Mouse (Mus musculus) megakaryocyte progenitor cell, adult 5-6 weeks (primary cell): ENCODE data around the gene Cldn19. TPM values are rescaled to one million over a fixed set of nuclear protein-coding genes. Genes with fewer than 3 reads are reported as not detected.

Experiments used
- ATAC-seq: replicated peaks from 2 replicates; pipeline ENCODE4 v1.8.0; 2016; ENCODE audit warnings: mild to moderate bottlenecking, moderate TSS enrichment, inconsistent platforms; ENCODE audit not compliant: poor library complexity
- total RNA-seq, 2 experiments: library from RNA; stranded (forward) in 1 of 2; stranded (reverse) in 1 of 2; fragments of 157-497, 149-512 nt in 1 of 2; fragments of 200-1000 nt in 1 of 2; gene quantifications; 2 replicates each; pipeline versions ENCODE4 v1.2.3 to v1.2.4; 2015 to 2017

The Cldn19 gene
- total RNA-seq (2015) (not detected in 2 replicates), total RNA-seq (2017) (not detected in 2 replicates)

DNA sequence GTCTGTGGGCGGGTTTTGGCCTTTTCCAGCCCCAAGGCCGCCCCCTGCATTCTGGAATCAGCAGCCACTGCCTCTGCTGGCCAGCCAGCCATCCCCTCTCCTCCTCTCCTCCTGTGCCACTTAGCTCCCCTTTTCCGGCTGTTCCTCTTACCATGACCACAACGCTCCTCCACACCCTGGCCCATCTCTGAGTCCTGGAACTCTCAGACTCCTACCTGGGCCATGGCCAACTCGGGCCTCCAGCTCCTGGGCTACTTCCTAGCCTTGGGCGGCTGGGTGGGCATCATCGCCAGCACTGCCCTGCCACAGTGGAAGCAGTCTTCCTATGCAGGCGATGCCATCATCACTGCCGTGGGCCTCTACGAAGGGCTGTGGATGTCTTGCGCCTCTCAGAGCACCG lies at the start of gene Cldn19:
TSS of gene Cldn19 (plus strand) at position 64 of the 400 bp plus-strand sequence.
- ATAC-seq, result no peak

DNA sequence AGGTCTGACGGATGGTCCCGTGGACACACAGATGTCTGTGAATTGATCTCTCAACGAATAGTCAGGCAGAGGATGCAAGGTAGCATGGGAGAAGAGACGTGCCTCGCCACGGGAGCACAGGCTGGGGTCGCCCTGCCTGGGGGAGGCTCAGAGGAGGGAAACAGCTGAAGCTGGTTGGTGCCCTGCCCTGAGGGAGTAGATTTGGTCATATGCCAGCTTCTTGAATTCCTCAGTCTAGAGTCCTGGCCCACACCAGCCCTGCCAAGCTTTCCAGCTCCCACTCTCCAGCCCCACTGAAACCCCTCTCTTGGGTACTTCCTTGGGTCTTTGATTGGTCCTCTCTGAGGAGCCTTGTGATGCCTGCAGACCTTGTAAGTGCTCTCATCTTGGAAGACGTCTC lies 38.5 kb upstream of the Cldn19 start:
- ATAC-seq, result no peak

DNA sequence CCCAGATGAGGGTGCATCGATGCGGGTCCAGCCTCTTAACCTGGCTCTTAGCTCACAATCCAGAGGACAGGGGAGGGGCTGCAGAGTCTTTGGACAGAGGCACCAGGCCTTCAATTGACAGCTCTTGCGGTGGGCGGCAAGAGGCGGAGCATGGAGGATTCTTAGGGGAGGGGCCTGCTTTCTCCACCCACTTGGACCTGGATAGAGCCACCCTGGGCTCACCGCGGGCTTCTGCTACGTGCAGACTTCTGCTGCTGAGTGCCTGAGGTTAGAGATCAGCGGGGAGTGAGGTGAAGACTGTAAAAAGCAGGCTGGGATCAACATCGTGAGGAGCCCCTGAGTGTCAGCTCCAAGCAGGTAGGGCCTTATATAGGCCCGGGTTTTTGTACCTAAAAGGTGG lies 37.0 kb upstream of the Cldn19 start, which contains the start of gene Tmem269:
TSS of gene Tmem269 (minus strand) at position 49 of the 400 bp plus-strand sequence.
- peak; percentile 54 for ATAC-seq

DNA sequence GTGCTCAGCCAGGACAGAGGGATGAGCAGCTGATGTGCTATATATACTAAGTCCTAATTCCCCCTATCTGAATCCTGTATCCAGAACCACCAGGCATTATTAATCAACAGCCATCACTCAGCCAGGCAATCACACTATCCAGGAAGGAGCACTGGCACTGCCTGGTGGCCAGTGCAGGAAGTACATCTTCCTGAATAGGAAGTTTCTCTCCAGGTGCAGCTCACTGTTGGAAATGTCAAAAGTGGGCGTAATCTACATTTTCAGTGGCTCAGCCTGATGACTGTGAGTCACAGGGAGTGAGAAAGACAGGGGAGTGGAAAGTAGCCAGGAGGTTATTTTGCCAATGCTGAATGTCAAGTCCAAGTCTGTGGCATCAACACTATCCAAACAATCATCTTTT lies 31.5 kb upstream of the Cldn19 start:
- ATAC-seq, result peak; percentile 90

DNA sequence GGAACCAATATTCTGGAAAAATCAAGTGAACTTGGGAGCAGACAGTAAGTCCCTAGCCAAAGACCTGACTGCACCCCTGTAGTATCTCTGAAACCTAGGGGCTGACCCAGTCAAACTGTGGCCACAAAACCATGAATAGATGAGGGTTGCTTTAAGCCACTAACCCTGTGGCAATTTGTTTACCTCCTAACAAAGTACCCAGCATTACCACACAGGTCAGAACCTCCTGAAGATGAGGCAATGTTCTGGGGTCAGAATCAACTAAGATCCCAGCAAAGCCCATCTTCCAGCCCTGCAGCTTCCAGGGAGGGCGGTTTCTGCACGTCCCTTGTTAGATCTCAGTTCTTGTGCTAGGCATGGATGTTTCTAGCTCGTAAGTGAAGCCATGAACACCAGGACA lies 30.7 kb upstream of the Cldn19 start:
- ATAC-seq, result no peak

DNA sequence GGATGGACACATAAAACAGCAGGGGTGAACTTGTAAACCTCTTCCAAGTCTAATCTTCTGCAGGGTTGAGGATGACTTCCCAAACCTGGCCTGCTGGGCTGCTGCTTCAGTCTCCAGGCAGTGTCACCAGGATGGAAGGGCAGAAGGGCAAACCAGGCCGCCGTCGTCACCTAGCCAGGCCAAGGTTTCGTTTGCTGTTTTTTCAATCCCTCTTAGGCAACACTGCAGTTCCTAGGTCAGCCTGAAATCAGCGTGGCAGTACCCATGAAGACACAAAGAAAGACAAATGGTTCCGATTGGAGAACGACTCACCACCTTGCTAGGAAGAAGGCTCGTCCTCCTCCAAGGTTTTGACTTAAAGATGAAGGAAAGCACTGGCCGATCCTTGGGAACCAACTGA lies 29.5 kb upstream of the Cldn19 start:
- ATAC-seq, result no peak

DNA sequence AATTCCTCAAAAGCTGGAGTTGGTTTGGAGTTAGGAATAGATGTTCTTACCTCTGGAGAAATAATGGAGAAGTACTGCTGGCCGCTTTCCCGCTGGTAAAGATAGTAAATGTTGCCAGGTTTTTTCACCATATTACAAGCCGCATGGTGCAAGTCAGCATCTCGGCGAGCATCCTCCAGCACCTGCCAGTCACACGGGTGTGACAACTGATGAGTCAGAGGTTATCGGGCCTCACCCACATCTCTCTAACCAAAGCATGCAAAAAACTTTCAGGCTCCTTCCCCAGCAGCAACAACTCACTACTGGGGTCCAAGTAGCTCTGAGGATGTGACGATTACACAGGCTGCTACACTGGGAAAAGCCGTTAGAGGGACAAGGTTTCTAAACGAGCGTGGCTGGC lies 28.5 kb upstream of the Cldn19 start:
- ATAC-seq, result no peak

DNA sequence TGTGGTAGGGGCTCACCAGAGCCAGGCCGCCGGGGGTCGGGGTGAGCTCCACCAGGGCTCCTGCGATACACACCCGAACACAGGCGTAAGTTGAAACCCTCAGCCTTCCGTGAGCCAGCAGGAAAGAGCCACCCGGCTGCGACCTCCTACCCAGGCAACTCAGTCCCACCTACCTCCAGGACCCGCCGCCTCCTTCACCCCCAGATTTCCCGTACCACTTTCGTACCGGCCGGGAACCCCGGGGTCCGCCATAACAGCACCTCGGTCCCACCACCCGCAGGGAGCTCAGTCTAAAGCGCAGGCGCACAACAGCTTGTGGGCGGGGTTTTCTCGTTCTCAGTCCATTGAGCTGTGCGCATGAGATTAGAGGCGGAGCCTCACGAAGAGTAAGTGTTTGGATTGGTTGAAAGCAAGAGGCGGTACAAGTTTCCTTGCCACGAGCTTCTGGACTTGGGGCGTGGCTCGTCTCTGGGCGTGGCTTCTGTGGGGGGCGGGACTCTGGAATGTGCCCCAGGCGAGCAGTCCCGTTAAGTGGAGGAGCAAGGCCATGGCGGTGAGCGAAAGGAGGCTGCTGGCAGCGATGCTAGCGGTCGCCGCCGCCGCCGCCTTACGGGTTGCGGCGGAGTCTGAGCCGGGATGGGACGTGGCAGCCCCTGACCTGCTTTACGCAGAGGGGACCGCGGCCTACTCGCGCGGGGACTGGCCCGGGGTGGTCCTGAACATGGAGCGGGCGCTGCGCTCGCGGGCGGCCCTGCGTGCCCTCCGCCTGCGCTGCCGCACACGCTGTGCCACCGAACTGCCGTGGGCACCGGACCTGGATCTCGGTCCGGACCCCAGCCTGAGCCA lies 22.6 kb upstream of the Cldn19 start, which contains the start of the genes AU022252 and P3h1:
TSS of gene AU022252 (minus strand) at position 303 of the 846 bp plus-strand sequence.
TSS of gene P3h1 (plus strand) at position 506 of the 846 bp plus-strand sequence.
- ATAC-seq, result peak; percentile 97

DNA sequence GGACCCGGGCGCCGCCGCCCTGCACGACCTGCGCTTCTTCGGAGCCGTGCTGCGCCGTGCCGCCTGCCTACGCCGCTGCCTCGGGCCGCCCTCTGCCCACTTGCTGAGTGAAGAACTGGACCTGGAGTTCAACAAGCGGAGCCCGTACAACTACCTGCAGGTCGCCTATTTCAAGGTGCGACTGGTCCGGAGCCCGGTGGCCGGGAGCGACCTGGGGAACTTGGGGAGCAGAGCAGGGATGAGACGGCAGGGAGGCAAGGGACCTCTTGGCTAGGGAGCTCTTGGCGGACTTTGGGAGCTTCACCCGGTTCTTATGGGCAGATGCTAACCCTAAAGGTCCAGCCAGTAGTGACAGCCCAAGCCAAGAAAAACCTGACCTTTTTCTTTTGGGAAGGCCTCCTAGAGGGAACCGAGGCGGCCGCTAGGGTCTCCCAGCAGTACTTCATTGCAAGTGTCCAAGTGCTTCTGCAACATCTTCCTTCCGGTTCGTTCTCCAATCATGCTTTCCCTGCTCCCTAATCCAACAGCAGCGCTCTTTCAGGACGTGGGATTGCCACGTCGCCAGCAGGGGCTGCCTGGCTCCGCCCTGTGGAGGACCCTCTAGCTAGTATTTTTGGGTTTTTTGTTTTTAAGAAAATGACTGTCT lies 21.8 kb upstream of the Cldn19 start:
- peak; percentile 7 for ATAC-seq

DNA sequence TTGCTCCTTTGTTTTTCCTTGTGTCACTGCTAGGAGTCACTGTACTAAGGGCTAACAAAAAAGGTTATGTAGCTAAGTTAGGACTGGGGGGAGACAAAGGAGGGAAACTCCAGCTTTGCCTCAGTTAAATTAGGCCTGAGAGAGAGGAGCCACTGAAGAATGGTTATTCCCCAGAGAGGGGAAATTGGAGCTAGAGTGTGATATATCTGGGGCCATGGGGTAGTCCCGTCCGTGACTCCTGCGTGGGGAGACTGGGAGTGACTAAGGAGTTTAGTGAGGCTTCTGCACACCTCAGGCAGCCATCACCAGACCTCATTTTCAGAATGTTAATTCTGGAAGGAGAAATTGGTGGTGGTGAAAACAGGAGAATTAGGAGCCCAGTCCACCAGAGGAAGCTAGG lies 20.9 kb upstream of the Cldn19 start:
- no peak for ATAC-seq

DNA sequence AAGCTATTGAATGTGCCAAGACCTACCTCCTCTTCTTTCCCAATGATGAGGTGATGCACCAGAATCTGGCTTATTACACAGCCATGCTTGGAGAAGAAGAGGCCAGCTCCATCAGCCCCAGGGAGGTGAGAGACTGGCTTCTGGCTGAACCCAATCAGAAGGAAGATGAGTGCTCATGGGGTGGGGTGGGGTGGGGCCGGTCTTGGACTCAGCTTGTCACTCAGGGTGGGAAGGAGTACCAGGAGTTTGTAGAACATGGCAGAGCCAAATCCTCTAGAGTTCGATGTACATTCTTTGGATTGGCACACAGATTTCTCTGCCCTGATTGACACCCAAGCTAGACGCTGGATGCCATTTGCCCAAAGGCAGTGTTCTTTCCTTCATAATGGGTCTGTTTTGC lies 16.6 kb upstream of the Cldn19 start:
- no peak for ATAC-seq

DNA sequence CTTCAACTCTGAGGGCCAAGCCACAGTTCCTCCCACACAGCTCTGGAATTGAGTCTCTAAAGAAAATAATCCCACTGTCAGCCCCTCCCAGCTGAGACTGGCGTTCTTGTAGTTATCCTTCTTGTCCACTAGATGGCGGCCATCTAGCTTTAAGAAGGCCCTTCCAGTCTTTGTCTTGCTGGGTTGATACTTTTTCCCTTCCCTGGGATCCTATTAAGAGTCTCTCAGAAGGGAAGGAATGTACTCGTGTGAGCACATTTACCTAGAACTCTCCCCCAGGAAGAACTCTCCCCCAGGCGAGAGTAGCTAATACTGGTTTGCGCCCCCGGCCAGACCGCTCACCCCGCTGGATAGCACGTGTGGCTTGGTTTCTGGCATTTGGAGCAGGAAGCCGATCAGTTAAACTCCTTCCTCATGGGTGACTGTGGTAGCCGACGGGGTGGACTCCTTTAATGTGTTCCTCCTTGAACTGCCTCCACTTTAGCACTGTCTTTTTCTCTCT lies 16.0 kb upstream of the Cldn19 start:
- peak; percentile 88 for ATAC-seq

DNA sequence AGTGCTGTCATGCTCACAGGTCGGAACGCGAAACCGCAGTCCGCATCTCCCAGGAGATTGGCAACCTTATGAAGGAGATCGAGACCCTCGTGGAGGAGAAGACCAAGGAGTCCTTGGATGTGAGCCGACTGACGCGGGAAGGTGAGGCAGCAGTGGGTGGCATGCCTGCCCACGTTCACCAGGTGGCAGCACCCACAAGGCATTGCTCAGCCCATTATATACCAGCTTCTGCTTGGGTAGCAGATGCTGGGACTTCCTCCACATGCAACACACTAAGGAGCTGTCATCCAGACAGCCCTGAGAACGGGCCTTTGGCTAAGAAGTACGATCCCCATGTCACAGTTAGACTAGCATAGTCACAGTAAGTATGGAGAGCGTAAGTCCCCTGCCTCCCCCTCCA lies 13.6 kb upstream of the Cldn19 start:
- peak; percentile 48 for ATAC-seq

DNA sequence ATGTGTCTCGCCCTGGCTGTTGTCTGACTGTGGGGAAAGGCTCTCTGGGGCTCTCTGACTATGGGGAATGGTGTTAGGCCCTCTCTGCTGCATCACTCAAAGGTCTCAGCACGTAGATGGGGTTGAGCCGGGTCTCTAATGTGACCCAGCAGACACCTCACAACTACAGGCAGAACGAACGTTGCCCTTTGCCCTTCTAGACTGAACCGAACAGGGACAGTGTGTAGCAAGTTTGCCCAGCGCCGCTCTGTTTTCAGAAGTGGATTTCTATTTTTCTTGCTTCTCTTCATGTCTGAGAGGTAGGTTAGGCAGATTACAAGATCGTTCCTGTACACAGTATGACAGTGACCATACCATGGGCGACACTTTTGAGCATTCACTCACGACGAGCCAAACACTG lies 12.6 kb upstream of the Cldn19 start:
- no peak for ATAC-seq

DNA sequence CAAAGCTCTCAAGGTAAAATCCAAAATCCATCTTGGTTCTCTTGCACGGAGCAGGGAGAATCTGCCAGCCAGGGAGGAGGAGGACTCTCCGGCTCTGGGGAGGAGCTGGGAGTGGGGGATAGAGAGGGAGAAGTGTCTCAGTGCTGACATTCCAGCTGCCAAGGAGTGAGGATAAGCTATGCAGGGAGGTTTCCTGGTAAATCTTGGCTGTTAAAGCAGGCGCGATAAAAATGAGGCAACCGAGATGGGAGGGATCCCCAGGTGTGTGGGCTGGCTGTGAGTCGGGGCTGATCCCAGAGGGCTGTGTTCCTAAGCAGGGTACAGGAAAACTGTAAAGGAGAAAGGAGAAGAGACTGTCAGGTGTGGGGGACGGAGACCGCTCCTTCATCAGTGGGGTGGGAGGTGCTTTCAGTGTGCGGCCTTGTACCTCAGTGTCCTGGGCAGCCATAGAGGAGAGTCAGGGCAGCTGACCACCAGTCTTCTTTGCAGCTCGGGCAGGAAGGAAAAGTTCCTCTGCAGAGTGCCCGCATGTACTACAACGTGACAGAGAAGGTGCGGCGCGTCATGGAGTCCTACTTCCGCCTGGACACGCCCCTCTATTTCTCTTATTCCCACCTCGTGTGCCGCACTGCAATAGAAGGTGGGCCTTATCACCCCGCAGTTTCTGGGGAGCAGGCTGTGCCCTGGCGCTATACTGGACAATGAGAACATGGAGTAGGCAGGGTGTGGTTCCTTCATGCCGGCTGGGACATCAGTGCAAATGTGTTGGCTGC lies 10.6 kb upstream of the Cldn19 start:
- no peak for ATAC-seq

DNA sequence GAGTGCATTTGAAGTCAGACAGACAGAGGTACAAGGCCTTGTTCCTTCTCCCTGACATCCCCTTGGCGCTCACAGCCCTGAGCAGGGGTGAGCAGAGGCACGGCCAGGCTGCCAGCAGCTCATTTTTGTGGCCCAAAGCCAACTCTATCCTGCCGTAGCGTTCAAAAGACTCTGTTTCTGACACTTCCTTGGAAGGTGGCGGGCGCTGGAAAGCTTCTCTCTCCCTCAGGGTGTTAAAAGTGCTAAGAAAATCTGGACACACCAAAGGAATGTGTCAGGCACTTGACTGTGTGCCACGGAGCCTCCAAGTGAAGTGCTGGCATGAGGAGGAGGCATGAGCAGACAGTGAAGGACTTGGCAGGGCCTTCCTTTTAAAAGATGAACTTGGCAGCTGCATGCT lies 9.7 kb upstream of the Cldn19 start:
- ATAC-seq, result no peak

DNA sequence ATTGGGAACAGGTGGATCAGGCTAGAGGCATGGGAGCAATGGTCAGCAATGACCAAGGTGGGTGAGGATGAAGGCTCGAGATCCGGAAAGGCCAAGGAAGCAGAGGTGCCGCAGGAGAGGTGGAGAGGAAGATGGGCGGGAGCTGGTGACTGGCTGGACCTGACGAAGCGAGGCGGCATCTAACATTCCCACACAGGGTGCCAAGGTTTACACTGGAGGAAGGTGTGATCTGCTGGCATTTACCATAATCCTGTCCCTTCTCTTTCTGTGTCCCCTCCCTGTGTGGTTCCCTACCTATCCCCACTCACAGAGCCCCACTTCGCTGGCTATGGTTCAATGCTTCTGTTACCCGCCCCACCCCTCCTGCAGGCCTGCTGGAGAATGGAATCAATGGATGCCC lies 9.3 kb upstream of the Cldn19 start:
- ATAC-seq, result no peak

DNA sequence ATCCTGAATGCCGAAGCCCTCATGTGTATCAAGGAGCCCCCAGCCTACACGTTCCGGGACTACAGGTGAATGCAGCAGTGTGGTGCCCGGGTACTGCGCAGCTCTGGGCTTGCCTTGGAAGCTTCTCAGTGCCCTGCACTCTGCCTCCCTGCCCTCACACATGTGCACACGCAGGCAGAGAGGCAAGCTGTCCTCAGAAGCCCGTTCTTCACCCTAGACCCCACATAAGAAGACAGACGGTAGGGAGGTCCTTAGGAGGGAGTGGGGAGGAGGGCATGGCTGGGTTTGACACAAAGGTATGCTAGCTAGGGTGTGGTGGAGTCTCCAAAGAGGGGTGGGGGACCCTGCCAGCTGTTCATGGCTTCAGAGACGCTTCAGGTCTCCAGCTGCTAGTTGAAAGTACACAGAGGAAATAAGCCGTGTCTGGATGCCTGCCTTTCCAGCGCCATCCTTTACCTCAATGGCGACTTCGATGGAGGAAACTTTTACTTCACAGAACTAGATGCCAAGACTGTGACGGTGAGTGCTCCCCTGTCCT lies 8.5 kb upstream of the Cldn19 start:
- no peak for ATAC-seq

DNA sequence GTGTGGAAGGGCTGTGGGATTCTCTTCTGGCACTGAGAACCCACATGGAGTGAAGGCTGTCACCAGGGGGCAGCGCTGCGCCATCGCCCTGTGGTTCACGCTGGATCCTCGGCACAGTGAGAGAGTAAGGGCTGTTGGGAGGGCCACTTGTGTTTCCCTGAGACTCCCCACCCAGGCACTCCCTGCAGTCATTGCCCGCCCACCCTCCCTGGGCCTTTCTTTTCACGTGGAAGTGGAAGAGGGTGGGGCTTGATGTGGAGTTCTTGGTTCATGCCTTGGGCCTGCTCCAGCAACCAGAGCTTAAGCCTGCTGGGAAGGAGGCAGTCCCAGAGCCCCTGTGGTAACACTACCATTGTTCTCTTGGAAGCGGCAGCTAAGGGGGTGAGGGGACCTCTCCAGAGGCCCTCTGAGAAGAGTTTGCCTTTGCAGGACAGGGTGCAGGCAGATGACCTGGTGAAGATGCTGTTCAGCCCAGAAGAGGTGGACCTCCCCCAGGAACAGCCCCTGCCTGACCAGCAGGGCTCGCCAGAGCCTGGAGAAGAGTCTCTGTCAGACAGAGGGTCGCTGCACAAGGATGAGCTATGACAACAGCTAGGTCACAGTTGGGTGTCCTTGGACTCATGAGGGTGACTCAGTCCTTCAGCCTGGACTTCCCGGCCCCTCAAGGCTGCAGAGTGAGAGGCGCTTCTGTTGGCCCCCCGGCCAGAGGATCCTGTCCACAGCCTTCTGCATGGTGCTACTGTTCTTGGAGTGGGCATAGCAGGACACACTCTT lies 7.6 kb upstream of the Cldn19 start:
- ATAC-seq, result peak; percentile 97

DNA sequence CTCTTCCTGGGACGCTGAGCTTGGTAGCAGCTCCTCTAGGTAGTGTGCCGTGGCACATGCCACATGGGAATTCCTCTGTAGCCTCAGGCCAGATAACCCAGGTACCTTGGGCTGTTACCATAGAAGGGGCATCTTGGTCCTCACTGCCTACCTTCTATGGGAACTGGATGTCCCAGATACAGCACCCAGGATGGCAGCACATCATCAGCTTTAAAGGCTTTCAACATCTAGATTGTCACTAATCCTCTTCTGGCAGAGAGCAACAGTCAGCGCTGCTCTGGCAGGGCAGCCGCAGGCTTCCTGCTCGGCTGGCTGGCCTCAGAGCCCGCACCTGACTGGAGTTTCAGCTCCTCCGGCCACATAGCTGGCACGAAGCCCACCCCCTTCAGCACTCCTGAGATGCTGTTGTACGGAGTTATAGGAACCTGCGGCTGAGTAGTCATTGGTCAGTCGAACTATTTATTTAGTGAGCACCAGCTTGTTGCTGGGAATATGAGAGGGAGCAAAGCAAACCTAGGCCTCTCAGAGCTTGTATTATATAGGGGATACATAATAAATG lies 6.7 kb upstream of the Cldn19 start:
- no peak for ATAC-seq
